Mouse (Mus musculus) stomach, postnatal 0 days (tissue): ENCODE measurements around the gene Rph3a.
"Not testable (repeated sequence)": the region's sequence is repeated elsewhere in the genome, so short reads cannot be mapped to it uniquely, and the experiment has no call there.

Experiments used
- CTCF ChIP-seq: IDR thresholded peaks from 2 replicates; pipeline ENCODE4 v1.5.1; 2016; ENCODE audit warnings: antibody characterized with exemption, low read depth, mild to moderate bottlenecking, moderate library complexity
- EP300 ChIP-seq: optimal IDR thresholded peaks from 2 replicates; pipeline ENCODE3; 2016; ENCODE audit warnings: antibody characterized with exemption

DNA sequence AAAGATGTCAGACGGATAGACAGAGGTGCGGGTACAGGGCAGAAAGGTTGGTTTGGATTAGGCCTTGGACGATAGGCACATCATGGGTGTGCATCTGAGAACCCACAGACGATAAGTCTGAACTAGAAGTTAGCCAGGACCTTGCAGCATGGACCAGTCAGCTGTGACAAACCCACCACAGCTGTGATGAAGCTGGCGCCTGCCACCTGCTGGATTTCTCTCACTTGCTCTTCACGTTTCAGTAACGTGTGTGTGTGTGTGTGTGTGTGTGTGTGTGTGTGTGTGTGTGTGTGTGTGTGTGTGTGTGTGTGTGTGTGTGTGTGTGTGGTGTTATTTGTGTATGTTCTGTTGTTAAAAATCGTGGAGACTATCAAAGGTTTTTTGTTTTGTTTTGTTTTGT, 95.7 kb downstream of the Rph3a start, which contains the start of gene Oas1d:
- peak; percentile 34 for TF ChIP-seq CTCF
- TF ChIP-seq EP300, result not testable (repeated sequence)
